Mouse (Mus musculus) heart, embryonic 14.5 days (tissue): ENCODE data around the gene Tmprss7. TPM values are rescaled to one million over a fixed set of nuclear protein-coding genes. Genes with fewer than 3 reads are reported as not detected.

Experiments used
- ATAC-seq: fragments of 200-750 bp; cut with Nextera tagmentation; 2 replicates; pipeline ENCODE4 v1.8.0; 2017; ENCODE audit warnings: low read depth, moderate TSS enrichment; ENCODE audit not compliant: insufficient number of reproducible peaks, insufficient read depth, low FRiP score
- H3K27ac ChIP-seq, 2 experiments: fragments of 200-500 bp in 1 of 2; fragments of 300-500 bp in 1 of 2; sonication (generic) in 1 of 2; replicated peaks in 1 of 2; 2 replicates each; pipeline ENCODE4 v1.5.1; 2012 to 2014; ENCODE audit warnings: low read depth in 2 of 2, low read length in 2 of 2, control low read depth in 1 of 2, mild to moderate bottlenecking in 1 of 2, mixed read lengths in 1 of 2; ENCODE audit not compliant: control insufficient read depth in 1 of 2, insufficient read depth in 1 of 2
- H3K27me3 ChIP-seq: fragments of 300-500 bp; sonication (generic); 2 replicates; pipeline ENCODE4 v1.6.1; 2014; ENCODE audit warnings: mild to moderate bottlenecking, low read length, control low read depth; ENCODE audit not compliant: control insufficient read depth, insufficient read depth
- H3K36me3 ChIP-seq: fragments of 300-500 bp; sonication (generic); 2 replicates; pipeline ENCODE4 v1.6.1; 2014; ENCODE audit warnings: mild to moderate bottlenecking, control low read depth, low read length, mixed read lengths; ENCODE audit not compliant: control insufficient read depth, insufficient read depth
- H3K4me1 ChIP-seq, 2 experiments: fragments of 200-500 bp in 1 of 2; fragments of 300-500 bp in 1 of 2; sonication (generic) in 1 of 2; 2 replicates each; pipeline ENCODE4 v1.6.1; 2012 to 2014; ENCODE audit warnings: low read length in 2 of 2, control low read depth in 1 of 2, mixed read lengths in 1 of 2; ENCODE audit not compliant: control insufficient read depth in 2 of 2, insufficient read depth in 2 of 2
- H3K4me2 ChIP-seq: fragments of 300-500 bp; sonication (generic); 2 replicates; pipeline ENCODE4 v1.6.1; 2014; ENCODE audit warnings: mild to moderate bottlenecking, low read length
- H3K4me3 ChIP-seq, 2 experiments: fragments of 200-500 bp in 1 of 2; fragments of 300-500 bp in 1 of 2; sonication (generic) in 1 of 2; 2 replicates each; pipeline ENCODE4 v1.5.1; 2012 to 2014; ENCODE audit warnings: low read length in 2 of 2, mild to moderate bottlenecking in 2 of 2, control low read depth in 1 of 2, low read depth in 1 of 2, moderate library complexity in 1 of 2; ENCODE audit not compliant: control insufficient read depth in 1 of 2, insufficient read depth in 1 of 2
- H3K9ac ChIP-seq: fragments of 300-500 bp; sonication (generic); 2 replicates; pipeline ENCODE4 v1.6.1; 2014; ENCODE audit warnings: mild to moderate bottlenecking, low read length
- H3K9me3 ChIP-seq: fragments of 300-500 bp; sonication (generic); 2 replicates; pipeline ENCODE4 v1.6.1; 2016; ENCODE audit warnings: low read length, control low read depth; ENCODE audit not compliant: control insufficient read depth
- whole genome bisulfite sequencing: fragments of 180-500 bp; shearing (Covaris S2); extraction: QIAGEN DNeasy Blood & Tissue Kit; methylation state at CpG from one replicate; pipeline ENCODE4 v1.1.7; 2014; 5-methylcytosine and 5-hydroxymethylcytosine counted together
- polyA plus RNA-seq: library from polyadenylated mRNA; unstranded; fragments of >200 nt; fragmentation: Nextera tagmentation; extraction: Ambion mirVana; gene quantifications from 2 replicates; pipeline ENCODE4 v1.2.1, GENCODE M21; 2014

The Tmprss7 gene
- polyA plus RNA-seq, 1 experiment from 2014 or later = not detected

DNA sequence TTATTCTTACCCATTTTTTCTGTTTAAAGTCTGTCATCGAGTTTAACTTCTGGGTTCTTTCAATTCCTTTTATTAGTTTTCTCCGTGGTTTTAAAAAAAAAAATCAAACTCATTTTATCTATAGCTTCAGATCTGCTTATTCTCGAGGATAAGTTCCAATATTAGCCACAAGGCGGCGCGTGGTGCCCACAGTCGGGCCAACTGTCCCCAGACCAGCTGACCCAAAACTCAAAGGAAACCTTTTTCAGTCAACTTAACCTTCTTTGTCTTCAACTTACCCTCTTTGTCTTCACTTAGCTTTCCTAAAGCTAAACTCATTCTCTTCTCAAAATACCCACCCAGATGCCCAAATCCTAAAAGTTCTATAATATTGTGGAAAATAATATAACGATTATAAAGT is 8.6 kb downstream of the Tmprss7 start:
- Histone ChIP-seq H3K9ac (no peak overlapping the region), H3K27ac (no peak overlapping the region), H3K36me3 (no peaks in the 10 kb centered on the region), H3K9me3 (no peaks in the 10 kb centered on the region), H3K4me1 (no peaks in the 10 kb centered on the region), H3K4me3 (no peak overlapping the region), H3K27me3 (no peaks in the 10 kb centered on the region), H3K4me2 (no peak overlapping the region)
- WGBS = 14% methylated on average over 8 of the region's 8 CpGs
- ATAC-seq = no peak

DNA sequence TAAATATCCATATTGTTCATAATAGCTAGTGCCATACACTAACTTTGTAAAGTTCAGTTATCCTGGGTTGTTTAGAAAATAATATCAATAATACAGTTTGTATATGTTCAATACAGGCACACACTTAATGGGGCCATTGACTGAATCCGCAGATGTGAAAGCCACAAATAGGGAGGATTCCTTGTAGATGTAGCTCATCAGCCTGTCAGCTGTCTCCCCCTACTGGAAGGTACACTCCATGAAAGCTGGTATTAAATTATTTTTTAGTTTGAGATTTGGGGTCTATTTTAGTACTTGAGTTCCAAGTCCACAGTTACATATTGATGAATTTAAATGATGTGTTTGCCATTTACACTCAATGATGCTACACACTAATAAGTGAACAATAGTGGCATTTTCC is 17.0 kb downstream of the Tmprss7 start:
- H3K36me3 ChIP-seq = no peaks in the 10 kb centered on the region
- no peaks in the 10 kb centered on the region for H3K9me3 ChIP-seq
- H3K4me1 ChIP-seq = no peaks in the 10 kb centered on the region
- H3K4me3 ChIP-seq = no peak overlapping the region
- no peak overlapping the region for H3K9ac ChIP-seq
- no peak overlapping the region for H3K4me2 ChIP-seq
- H3K27ac ChIP-seq = no peak overlapping the region
- no peaks in the 10 kb centered on the region for H3K27me3 ChIP-seq
- ATAC-seq = no peak
- WGBS = 28% methylated on average over 1 of the region's 1 CpGs

GRCm38 (mm10) chr16:45670005-45670404 is 23.5 kb downstream of the Tmprss7 start:
- no peak overlapping the region for H3K4me3 ChIP-seq
- whole genome bisulfite sequencing = 71% methylated on average over 4 of the region's 4 CpGs
- no peaks in the 10 kb centered on the region for H3K9me3 ChIP-seq
- no peak overlapping the region for H3K27ac ChIP-seq
- H3K36me3 ChIP-seq = no peaks in the 10 kb centered on the region
- H3K4me1 ChIP-seq = no peaks in the 10 kb centered on the region; a peak in 1 of 4 replicates
- no peak overlapping the region for H3K4me2 ChIP-seq
- no peaks in the 10 kb centered on the region for H3K27me3 ChIP-seq
- H3K9ac ChIP-seq = no peak overlapping the region
- no peak for ATAC-seq

DNA sequence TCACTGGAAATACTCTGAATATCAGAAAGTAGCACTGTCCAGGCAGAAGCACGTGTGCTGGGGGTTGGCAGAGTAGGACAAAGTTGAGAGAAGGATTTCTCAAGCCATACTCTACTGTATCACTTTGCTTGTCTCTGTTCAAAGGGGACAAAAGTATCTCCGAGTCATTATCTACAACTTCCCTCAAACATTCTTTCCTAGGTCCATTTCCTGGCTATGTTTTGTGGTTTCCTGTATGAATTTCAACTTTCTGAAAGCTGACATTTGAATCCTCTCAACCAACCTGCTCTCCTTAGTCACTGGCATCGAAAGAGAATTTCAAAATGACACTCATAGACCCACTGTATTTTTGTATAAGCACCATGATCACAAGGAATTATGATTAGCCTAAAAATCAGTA is 25.3 kb downstream of the Tmprss7 start:
- Histone ChIP-seq H3K36me3 (no peaks in the 10 kb centered on the region), H3K9ac (no peak overlapping the region), H3K27ac (no peak overlapping the region), H3K4me3 (no peak overlapping the region), H3K9me3 (no peaks in the 10 kb centered on the region), H3K27me3 (no peaks in the 10 kb centered on the region), H3K4me2 (no peak overlapping the region), H3K4me1 (no peaks in the 10 kb centered on the region; a peak in 1 of 4 replicates)
- ATAC-seq = no peak
- WGBS = 41% methylated on average over 3 of the region's 3 CpGs

DNA sequence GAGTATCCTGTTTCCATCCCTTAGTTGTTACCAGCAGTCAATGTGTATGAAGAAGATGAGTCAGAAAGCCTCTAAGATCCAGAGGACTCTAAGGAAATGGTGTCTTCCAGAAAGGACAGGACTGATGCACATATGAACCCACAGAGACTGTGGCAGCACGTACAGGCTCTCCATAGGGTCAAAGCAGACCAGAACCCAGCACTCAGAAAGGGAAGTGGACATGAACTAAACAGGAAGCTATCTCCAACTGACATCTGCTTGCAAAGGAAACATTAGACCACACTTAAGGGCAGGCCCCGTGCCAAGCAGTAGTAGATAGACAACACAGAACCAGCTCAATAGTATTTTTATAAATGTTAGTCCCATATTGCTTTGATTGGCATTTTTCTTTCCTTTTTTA is 27.3 kb downstream of the Tmprss7 start:
- ATAC-seq = no peak
- no peak overlapping the region for H3K4me2 ChIP-seq
- H3K27me3 ChIP-seq = no peaks in the 10 kb centered on the region
- H3K9me3 ChIP-seq = no peaks in the 10 kb centered on the region
- no peak overlapping the region for H3K4me3 ChIP-seq
- no peaks in the 10 kb centered on the region for H3K36me3 ChIP-seq
- H3K27ac ChIP-seq = no peak overlapping the region
- H3K4me1 ChIP-seq = no peaks in the 10 kb centered on the region; a peak in 1 of 4 replicates
- no peak overlapping the region for H3K9ac ChIP-seq
- 63% methylated on average over 2 of the region's 2 CpGs for WGBS

- ATAC-seq = no peak
- Histone ChIP-seq H3K4me3 (no peak overlapping the region), H3K9ac (no peak overlapping the region), H3K27ac (no peak overlapping the region), H3K27me3 (no peaks in the 10 kb centered on the region), H3K36me3 (no peaks in the 10 kb centered on the region), H3K9me3 (no peaks in the 10 kb centered on the region), H3K4me1 (no peaks in the 10 kb centered on the region), H3K4me2 (no peak overlapping the region)
These were observed 31.1 kb downstream of the Tmprss7 start for GRCm38 (mm10) chr16:45662381-45662780.

- Histone ChIP-seq H3K27ac (no peak overlapping the region), H3K9ac (no peak overlapping the region), H3K27me3 (peaks cover 2% of the 10 kb centered on the region; the same call in 1 of the 2 replicates), H3K36me3 (no peaks in the 10 kb centered on the region), H3K4me2 (no peak overlapping the region), H3K9me3 (no peaks in the 10 kb centered on the region), H3K4me1 (no peaks in the 10 kb centered on the region), H3K4me3 (no peak overlapping the region)
- 71% methylated on average over 4 of the region's 4 CpGs for WGBS
- ATAC-seq = no peak
These were observed 33.9 kb downstream of the Tmprss7 start for GRCm38 (mm10) chr16:45659596-45659995.

DNA sequence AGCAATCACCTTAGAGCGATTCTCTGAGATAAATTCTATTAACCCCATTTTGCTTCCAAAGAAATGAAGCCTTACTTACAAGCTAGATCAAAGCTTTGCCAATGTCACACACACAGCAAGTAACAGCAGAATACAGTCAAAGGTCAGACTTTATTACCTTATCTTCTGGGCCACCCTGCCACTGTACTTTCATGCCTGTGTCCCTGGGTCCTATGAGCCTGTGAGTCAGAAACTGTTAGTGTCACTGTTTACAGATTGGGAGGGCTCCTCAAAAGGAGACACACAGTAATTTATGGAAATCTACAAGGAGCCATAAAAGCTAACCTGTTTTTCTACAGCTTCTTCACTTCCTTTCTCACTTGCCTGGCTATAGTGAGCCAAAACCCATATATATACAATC is 35.2 kb downstream of the Tmprss7 start:
- ATAC-seq = no peak
- Histone ChIP-seq H3K9ac (no peak overlapping the region), H3K4me3 (no peak overlapping the region), H3K27ac (no peak overlapping the region), H3K36me3 (no peaks in the 10 kb centered on the region), H3K9me3 (no peaks in the 10 kb centered on the region), H3K4me2 (no peak overlapping the region), H3K4me1 (peaks cover under 1 to 6% of the 10 kb centered on the region in 2 experiments; a peak in 2 of 4 replicates), H3K27me3 (peaks cover 6% of the 10 kb centered on the region; the same call in 1 of the 2 replicates)
- WGBS = 92% methylated on average over 1 of the region's 1 CpGs
